Mouse (Mus musculus) ovary, postnatal 36 days (tissue): ENCODE results near the gene Inhbb.

Experiments
- DNase-seq: peaks from one replicate; pipeline ENCODE4 v3.0.0; 2022; ENCODE audit warnings: low spot score, mixed read lengths

The Inhbb gene

GRCm38 (mm10) chr1:119421576-119422421 lies at the start of gene Inhbb:
Inhbb (minus strand) TSS chr1:119422248.
- DNase-seq, result peak; percentile 73

- DNase-seq, result peak; percentile 35
Observed at GRCm38 (mm10) chr1:119463386-119463785, 41.3 kb upstream of the Inhbb start.

GRCm38 (mm10) chr1:119460062-119460461 lies 38.0 kb upstream of the Inhbb start:
- no peak for DNase-seq

GRCm38 (mm10) chr1:119457993-119458605 lies 36.1 kb upstream of the Inhbb start:
- DNase-seq, result peak; percentile 60

- peak; percentile 64 for DNase-seq
Observed at GRCm38 (mm10) chr1:119457528-119457855, 35.4 kb upstream of the Inhbb start.

DNA sequence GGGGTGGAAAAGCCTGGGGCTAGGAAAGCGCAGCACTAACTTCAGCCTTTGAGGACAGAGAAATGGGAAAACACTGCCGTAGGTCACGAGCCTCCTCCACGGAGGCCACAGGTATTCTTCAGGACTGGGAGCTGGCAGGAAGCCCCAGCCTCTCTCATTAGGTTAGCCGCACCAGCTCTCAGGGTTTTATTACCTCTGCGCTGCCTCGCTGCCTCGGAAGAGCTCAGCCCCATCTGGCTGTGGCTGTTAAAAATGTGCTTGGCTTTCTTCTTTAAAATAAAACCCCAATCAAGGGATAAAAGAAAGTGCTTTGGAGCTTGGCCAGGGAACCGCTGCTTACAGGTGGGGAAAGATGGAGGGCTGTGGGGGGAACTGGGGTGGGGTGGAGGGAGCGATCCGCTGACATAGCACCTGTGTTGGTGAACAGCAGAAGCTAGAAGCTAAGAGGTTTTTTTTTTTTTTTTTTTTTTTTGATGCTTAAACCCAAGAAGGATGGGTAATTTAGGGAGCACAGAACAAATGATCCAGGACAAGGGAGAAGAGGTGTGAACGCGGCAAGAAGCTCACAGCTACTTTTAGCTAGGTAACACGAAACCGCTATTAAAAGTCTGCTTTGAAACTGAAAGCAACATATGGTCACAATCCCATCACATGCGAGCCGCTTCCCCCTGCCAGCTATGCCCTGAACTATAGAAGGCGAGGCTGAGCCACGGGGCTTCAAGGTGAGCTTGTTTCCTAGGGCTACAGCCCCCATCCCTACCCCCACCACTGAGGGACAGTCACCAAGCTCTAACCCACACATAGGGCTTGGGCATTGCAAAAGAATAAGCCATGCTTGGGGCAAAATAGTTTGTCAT lies 34.9 kb upstream of the Inhbb start:
- no peak for DNase-seq

DNA sequence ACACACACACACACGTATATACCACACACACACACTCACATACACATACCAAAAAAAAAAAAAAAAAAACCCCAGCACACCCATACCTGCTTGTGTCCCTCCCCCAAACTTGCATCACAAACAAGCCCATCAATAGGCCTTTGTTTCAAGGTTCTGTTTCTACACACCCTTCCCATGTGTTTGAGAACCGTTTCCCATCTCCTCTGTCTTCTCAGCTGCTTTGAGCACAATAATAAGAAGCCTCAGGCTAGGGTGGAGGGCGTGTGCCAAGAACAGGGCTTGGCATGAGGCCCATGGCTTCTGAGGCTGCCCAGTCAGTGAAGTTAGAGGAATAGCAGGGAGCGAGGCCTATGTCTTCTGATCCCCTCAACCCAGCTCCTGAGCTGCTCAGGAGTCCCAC lies 31.7 kb upstream of the Inhbb start:
- peak; percentile 66 for DNase-seq

DNA sequence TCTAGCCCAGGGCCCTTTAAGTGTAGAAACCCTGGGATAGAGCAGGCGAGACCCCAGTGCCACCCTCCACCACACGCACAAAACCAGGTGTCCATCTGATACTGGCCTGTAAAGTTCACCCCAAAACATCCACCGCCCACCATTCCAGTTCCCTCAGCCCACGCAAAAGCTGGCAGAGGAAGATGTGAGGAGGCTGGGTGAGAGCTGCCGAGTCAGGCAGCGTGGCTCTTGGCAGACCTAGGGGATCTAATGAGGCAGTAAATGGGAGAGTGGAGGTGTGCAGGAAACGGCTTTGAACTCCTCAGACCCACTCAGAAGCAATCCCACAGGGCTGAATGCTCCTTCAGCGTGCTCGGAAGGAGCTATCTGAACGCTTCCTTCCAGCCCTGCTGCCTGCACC lies 29.4 kb upstream of the Inhbb start:
- DNase-seq, result no peak

DNA sequence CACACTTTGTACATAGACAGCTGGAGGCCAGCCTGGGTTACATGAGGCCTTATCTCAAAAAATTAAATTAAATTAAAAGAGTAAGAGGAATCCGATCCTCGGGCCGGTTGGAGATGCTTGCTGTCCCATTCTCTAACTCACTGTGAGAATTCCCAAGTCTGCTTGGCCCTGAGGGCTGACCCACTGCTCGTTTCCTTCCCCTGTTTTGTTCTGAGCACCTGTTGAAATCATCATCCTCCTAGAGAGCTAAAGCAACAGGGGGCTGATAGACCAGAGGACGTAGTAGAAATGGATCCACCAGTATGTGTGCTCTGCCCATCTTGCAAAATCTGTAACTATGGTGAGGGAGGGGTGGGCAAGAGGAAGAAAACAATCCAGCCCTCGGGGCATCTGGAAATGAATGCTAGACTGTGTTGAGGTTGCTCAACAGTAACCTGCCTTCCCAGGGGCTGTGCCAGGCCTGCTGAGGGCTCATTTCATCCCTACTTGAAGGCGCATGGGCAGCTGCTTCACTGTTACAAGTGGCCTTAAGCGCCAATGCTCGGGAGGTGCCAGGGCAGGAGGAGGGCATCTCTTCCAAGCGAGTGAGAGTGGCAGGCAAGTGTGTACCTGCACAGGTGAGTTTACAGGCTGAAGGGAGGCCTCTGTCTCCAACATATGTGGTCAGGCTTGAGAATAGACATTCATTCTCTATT lies 28.8 kb upstream of the Inhbb start:
- DNase-seq, result no peak

- no peak for DNase-seq
Observed at GRCm38 (mm10) chr1:119446753-119447283, 24.8 kb upstream of the Inhbb start.

GRCm38 (mm10) chr1:119443591-119444350 lies 21.7 kb upstream of the Inhbb start:
- DNase-seq, result no peak

GRCm38 (mm10) chr1:119442901-119443300 lies 20.9 kb upstream of the Inhbb start:
- DNase-seq, result no peak

- DNase-seq, result no peak
Observed at GRCm38 (mm10) chr1:119438105-119438637, 16.1 kb upstream of the Inhbb start.

- no peak for DNase-seq
Observed at GRCm38 (mm10) chr1:119437401-119437800, 15.4 kb upstream of the Inhbb start.

GRCm38 (mm10) chr1:119424141-119424860 lies 2.3 kb upstream of the Inhbb start:
- DNase-seq, result no peak

GRCm38 (mm10) chr1:119423510-119423909 lies 1.5 kb upstream of the Inhbb start:
- DNase-seq, result no peak

- DNase-seq, result no peak
Observed at GRCm38 (mm10) chr1:119422460-119423015, 490 bp upstream of the Inhbb start.

- peak; percentile 59 for DNase-seq
Observed at GRCm38 (mm10) chr1:119420984-119421575, 968 bp downstream of the Inhbb start.
